Mouse (Mus musculus): ENCODE measurements around the gene Sypl2. TPM values are rescaled to one million over a fixed set of nuclear protein-coding genes. Genes with fewer than 3 reads are reported as not detected.

Sypl2 gene
- polyA plus RNA-seq, 1 experiment = 0.28 TPM

GRCm38 (mm10) chr3:108167499-108167898, 58.9 kb downstream of the Sypl2 start:
- Histone ChIP-seq H3ac (ENCODE audit: control insufficient read depth, insufficient read length) (no peak overlapping the region), H3K4me2 (ENCODE audit: low read depth) (no peak overlapping the region), H3K36me3 (ENCODE audit: control insufficient read depth, insufficient read depth) (no peaks in the 10 kb centered on the region), H3K4me3 (no peak overlapping the region), H3K79me2 (ENCODE audit: control insufficient read depth, insufficient read depth) (no peaks in the 10 kb centered on the region), H3K27me3 (ENCODE audit: control insufficient read depth, insufficient read depth, insufficient read length) (peaks cover 18% of the 10 kb centered on the region)
- TF ChIP-seq SRF (IDR thresholded peaks at IDR 0.05; ENCODE audit: control insufficient read depth, insufficient read length, low read depth) (no peak), REST (IDR thresholded peaks at IDR 0.05; ENCODE audit: insufficient read depth, insufficient read length) (no peak)

GRCm38 (mm10) chr3:108166486-108167211, 59.8 kb downstream of the Sypl2 start:
- Histone ChIP-seq H3K79me2 (ENCODE audit: control insufficient read depth, insufficient read depth) (no peaks in the 10 kb centered on the region), H3K27me3 (ENCODE audit: control insufficient read depth, insufficient read depth, insufficient read length) (peaks cover 12% of the 10 kb centered on the region), H3K36me3 (ENCODE audit: control insufficient read depth, insufficient read depth) (no peaks in the 10 kb centered on the region), H3ac (ENCODE audit: control insufficient read depth, insufficient read length) (no peak overlapping the region), H3K4me3 (no peak overlapping the region), H3K4me2 (ENCODE audit: low read depth) (no peak overlapping the region)
- no peak for TF ChIP-seq TCF3 (IDR thresholded peaks at IDR 0.05; ENCODE audit: insufficient read length, low read depth)
- peak in 1 of 3 experiments; percentile 60 for TF ChIP-seq MYOG (IDR thresholded peaks at IDR 0.05; ENCODE audit: control insufficient read depth in 1 of 3, insufficient read depth in 1 of 3, insufficient read length in 2 of 3, low read depth in 2 of 3)
- TF ChIP-seq MYOD1 (IDR thresholded peaks at IDR 0.05; ENCODE audit: control insufficient read depth in 1 of 3, insufficient read length in 2 of 3, low read depth in 2 of 3) = peak in 1 of 3 experiments; percentile 52

DNA sequence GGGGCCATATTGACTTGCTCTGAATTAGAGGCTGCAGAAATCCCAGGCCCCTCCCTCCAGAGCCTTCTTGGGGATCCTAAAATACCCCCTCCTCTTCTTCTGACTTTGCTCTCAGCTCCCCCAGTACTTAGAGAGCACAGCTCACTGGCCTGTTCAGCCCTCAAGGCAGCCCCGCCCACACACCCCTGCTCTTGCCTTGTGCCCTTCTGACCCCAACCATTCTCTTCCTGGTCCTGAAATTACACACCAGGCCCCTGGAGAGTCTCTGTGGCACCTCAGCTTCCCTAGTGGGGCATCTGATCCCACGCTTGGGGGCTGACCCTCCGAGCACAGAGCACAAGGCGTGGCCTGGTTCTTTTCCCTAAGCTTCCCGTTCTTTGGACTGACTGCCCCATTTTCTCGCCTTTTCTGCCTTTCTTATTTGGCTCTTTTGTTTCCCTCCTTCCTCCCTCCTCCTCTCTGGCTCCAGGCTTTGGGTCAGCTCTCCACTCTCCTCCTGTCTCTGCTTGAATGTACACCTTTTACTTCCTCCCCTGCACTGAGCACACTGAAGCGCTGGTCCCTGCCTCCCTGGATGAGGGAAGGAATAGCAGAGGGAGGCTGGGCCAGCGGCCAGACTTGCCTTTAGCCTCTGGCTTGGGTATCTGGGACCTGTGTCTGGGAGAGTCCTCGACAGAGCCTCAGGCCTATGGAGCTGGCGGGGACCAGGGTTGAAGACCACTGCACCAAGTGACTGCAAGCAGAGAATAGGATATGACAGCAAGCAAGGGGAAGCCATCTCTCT, 60.7 kb downstream of the Sypl2 start:
- H3K4me2 ChIP-seq (ENCODE audit: low read depth) = peak overlapping the region; percentile 2
- no peaks in the 10 kb centered on the region for H3K36me3 ChIP-seq (ENCODE audit: control insufficient read depth, insufficient read depth)
- no peak for TF ChIP-seq MYOG (IDR thresholded peaks at IDR 0.05; ENCODE audit: control insufficient read depth in 1 of 3, insufficient read depth in 1 of 3, insufficient read length in 2 of 3, low read depth in 2 of 3)
- no peak for TF ChIP-seq E2F4 (IDR thresholded peaks at IDR 0.05; ENCODE audit: insufficient read depth)
- TF ChIP-seq MYOD1 (IDR thresholded peaks at IDR 0.05; ENCODE audit: control insufficient read depth in 1 of 3, insufficient read length in 2 of 3, low read depth in 2 of 3) = no peak
- TF ChIP-seq SRF (IDR thresholded peaks at IDR 0.05; ENCODE audit: control insufficient read depth, insufficient read length, low read depth) = no peak
- TF ChIP-seq REST (IDR thresholded peaks at IDR 0.05; ENCODE audit: insufficient read depth, insufficient read length) = no peak
- no peak for TF ChIP-seq USF1 (IDR thresholded peaks at IDR 0.05; ENCODE audit: low read depth)
- no peak for TF ChIP-seq TCF12 (IDR thresholded peaks at IDR 0.05; ENCODE audit: insufficient read depth, poor library complexity, severe bottlenecking)
- TF ChIP-seq TCF3 (IDR thresholded peaks at IDR 0.05; ENCODE audit: insufficient read length, low read depth) = no peak
- no peak for TF ChIP-seq POLR2A (IDR thresholded peaks at IDR 0.05; ENCODE audit: insufficient read length, low read depth)
- no peak overlapping the region for H3ac ChIP-seq (ENCODE audit: control insufficient read depth, insufficient read length)
- H3K79me2 ChIP-seq (ENCODE audit: control insufficient read depth, insufficient read depth) = no peaks in the 10 kb centered on the region
- H3K27me3 ChIP-seq (ENCODE audit: control insufficient read depth, insufficient read depth, insufficient read length) = peaks cover 17% of the 10 kb centered on the region
- no peak overlapping the region for H3K4me3 ChIP-seq

DNA sequence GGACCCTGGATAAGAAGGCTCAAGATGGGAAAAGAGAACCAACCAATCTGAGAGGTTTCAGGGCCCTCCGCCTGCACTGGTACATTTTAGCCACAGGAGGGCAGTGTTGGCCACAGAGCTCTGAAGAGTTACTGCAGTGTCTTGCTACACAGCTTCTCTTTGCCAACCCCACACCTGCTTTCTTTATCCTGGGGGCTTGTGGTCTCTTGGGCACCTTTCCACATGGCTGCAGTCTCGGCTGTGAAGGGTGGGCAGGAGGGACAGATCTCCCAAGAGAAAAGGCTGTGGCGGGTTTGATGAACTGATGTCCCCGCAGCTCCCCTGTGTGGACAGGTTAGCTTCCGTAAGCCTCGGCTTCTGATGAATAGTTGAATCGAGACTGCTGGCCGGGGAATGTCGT, 61.6 kb downstream of the Sypl2 start:
- Histone ChIP-seq H3K4me3 (no peak overlapping the region), H3K4me2 (ENCODE audit: low read depth) (no peak overlapping the region), H3K79me2 (ENCODE audit: control insufficient read depth, insufficient read depth) (no peaks in the 10 kb centered on the region), H3ac (ENCODE audit: control insufficient read depth, insufficient read length) (no peak overlapping the region), H3K36me3 (ENCODE audit: control insufficient read depth, insufficient read depth) (no peaks in the 10 kb centered on the region), H3K27me3 (ENCODE audit: control insufficient read depth, insufficient read depth, insufficient read length) (peaks cover 21% of the 10 kb centered on the region)
- no peak for TF ChIP-seq MYOD1 (IDR thresholded peaks at IDR 0.05; ENCODE audit: control insufficient read depth in 1 of 3, insufficient read length in 2 of 3, low read depth in 2 of 3)
- TF ChIP-seq POLR2AphosphoS2 (IDR thresholded peaks at IDR 0.05; ENCODE audit: insufficient read length, low read depth) = no peak
- TF ChIP-seq SRF (IDR thresholded peaks at IDR 0.05; ENCODE audit: control insufficient read depth, insufficient read length, low read depth) = no peak
- no peak for TF ChIP-seq POLR2A (IDR thresholded peaks at IDR 0.05; ENCODE audit: insufficient read length, low read depth)
- no peak for TF ChIP-seq TCF3 (IDR thresholded peaks at IDR 0.05; ENCODE audit: insufficient read length, low read depth)

DNA sequence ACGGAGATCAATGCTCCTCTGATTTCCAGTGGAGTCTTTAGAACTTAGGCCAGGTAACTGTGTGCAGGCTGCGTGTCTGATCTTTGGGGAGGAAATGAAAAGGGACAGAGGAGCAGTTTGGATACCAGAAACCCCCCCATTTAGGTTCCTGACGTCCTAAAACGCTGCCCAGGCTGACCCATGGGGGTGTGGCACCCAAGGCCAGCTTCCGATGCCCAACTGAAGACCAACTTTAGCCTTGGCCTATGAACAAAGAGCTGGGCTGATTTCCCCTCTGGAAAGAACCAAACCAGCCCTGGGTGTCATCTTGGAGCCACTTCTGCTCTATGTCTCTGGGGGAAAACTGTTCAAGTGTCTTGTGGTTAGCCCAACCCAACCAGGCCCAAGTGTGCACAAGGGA, 62.4 kb downstream of the Sypl2 start:
- TF ChIP-seq MYOD1 (IDR thresholded peaks at IDR 0.05; ENCODE audit: control insufficient read depth in 1 of 3, insufficient read length in 2 of 3, low read depth in 2 of 3) = no peak
- TF ChIP-seq TCF12 (IDR thresholded peaks at IDR 0.05; ENCODE audit: insufficient read depth, poor library complexity, severe bottlenecking) = no peak
- TF ChIP-seq TCF3 (IDR thresholded peaks at IDR 0.05; ENCODE audit: insufficient read length, low read depth) = no peak
- TF ChIP-seq CEBPB (IDR thresholded peaks at IDR 0.05; ENCODE audit: insufficient read depth, poor library complexity, severe bottlenecking) = no peak
- no peak for TF ChIP-seq REST (IDR thresholded peaks at IDR 0.05; ENCODE audit: insufficient read depth, insufficient read length)
- TF ChIP-seq E2F4 (IDR thresholded peaks at IDR 0.05; ENCODE audit: insufficient read depth) = no peak
- no peak for TF ChIP-seq SRF (IDR thresholded peaks at IDR 0.05; ENCODE audit: control insufficient read depth, insufficient read length, low read depth)
- TF ChIP-seq USF1 (IDR thresholded peaks at IDR 0.05; ENCODE audit: low read depth) = no peak
- Histone ChIP-seq H3K79me2 (ENCODE audit: control insufficient read depth, insufficient read depth) (no peaks in the 10 kb centered on the region), H3ac (ENCODE audit: control insufficient read depth, insufficient read length) (no peak overlapping the region), H3K4me2 (ENCODE audit: low read depth) (no peak overlapping the region), H3K27me3 (ENCODE audit: control insufficient read depth, insufficient read depth, insufficient read length) (peaks cover 28% of the 10 kb centered on the region), H3K4me3 (no peak overlapping the region), H3K36me3 (ENCODE audit: control insufficient read depth, insufficient read depth) (no peaks in the 10 kb centered on the region)

Other genes starting within 250 kb of the Sypl2 start
- 17.1 TPM for gene Gstm2, start 240.2 kb downstream of the Sypl2 start, polyA plus RNA-seq (2012; fragmentation: generic; extraction: Trizol)
- gene Gstm1, start 208.7 kb downstream of the Sypl2 start, polyA plus RNA-seq (2012; fragmentation: generic; extraction: Trizol) = 42.0 TPM
- 0.52 TPM for gene Gstm4, start 181.8 kb downstream of the Sypl2 start, polyA plus RNA-seq (2012; fragmentation: generic; extraction: Trizol)
- 32.6 TPM for gene Ampd2, start 140.0 kb downstream of the Sypl2 start, polyA plus RNA-seq (2012; fragmentation: generic; extraction: Trizol)
- gene Gnat2, start 133.9 kb downstream of the Sypl2 start, polyA plus RNA-seq (2012; fragmentation: generic; extraction: Trizol) = 0.90 TPM
- 20.1 TPM for gene Gnai3, start 80.5 kb downstream of the Sypl2 start, polyA plus RNA-seq (2012; fragmentation: generic; extraction: Trizol)
- gene Gpr61, start 71.8 kb downstream of the Sypl2 start, polyA plus RNA-seq (2012; fragmentation: generic; extraction: Trizol) = 0.06 TPM
- gene Amigo1, start 40.3 kb downstream of the Sypl2 start, polyA plus RNA-seq (2012; fragmentation: generic; extraction: Trizol) = 3.3 TPM
- gene Cyb561d1, start 25.4 kb downstream of the Sypl2 start, polyA plus RNA-seq (2012; fragmentation: generic; extraction: Trizol) = 3.2 TPM
- 2.7 TPM for gene Atxn7l2, start 15.7 kb downstream of the Sypl2 start, polyA plus RNA-seq (2012; fragmentation: generic; extraction: Trizol)
- gene Psma5, start 30.3 kb upstream of the Sypl2 start, polyA plus RNA-seq (2012; fragmentation: generic; extraction: Trizol) = 191 TPM
- gene Sort1, start 57.4 kb upstream of the Sypl2 start, polyA plus RNA-seq (2012; fragmentation: generic; extraction: Trizol) = 6.0 TPM
- gene Mybphl, start 138.3 kb upstream of the Sypl2 start, polyA plus RNA-seq (2012; fragmentation: generic; extraction: Trizol) = not detected
- gene Psrc1, start 157.2 kb upstream of the Sypl2 start, polyA plus RNA-seq (2012; fragmentation: generic; extraction: Trizol) = 16.5 TPM
- not detected for gene Celsr2, start 188.9 kb upstream of the Sypl2 start, polyA plus RNA-seq (2012; fragmentation: generic; extraction: Trizol)
- 685 TPM for gene Sars, start 218.6 kb upstream of the Sypl2 start, polyA plus RNA-seq (2012; fragmentation: generic; extraction: Trizol)